Comparison of ENCODE assay signal across 29 mouse cellular contexts in genomic region chr9:113976264-113976663, GRCm38 (mm10).
"Had no signal": no experiment of that assay in that cellular context is flagged by ENCODE, and none has a peak within 500 bp of the region (broad histone marks: within the 10 kb centered on the region; RNA-seq: fewer than 3 reads in every experiment).

No protein-coding gene starts in this region.

- H3K9me3 ChIP-seq: limb, embryonic 10.5 days; limb, embryonic 12.5 days; limb, embryonic 13.5 days; limb, embryonic 15.5 days; liver, embryonic 12.5 days; liver, embryonic 13.5 days; liver, embryonic 15.5 days; lung, embryonic 15.5 days; midbrain, embryonic 10.5 days; midbrain, embryonic 12.5 days; midbrain, embryonic 13.5 days; midbrain, embryonic 15.5 days; neural tube, embryonic 12.5 days had no signal

- DNase-seq: left cerebral cortex, postnatal 4 days; liver; liver, embryonic 13.5 days; liver, postnatal 0 days; lung, adult 18-20 months; lung, adult 2 months; lung, embryonic 14.5 days; lung, postnatal 10 days; lung, postnatal 14 days; lung, postnatal 36 days; lung, postnatal 4 days; midbrain, embryonic 14.5 days had no signal

- H3K27ac ChIP-seq: limb, embryonic 10.5 days; limb, embryonic 12.5 days; limb, embryonic 13.5 days; limb, embryonic 15.5 days; liver, embryonic 12.5 days; liver, embryonic 13.5 days; liver, embryonic 14.5 days; liver, embryonic 15.5 days; lung, embryonic 15.5 days; macrophage; midbrain, embryonic 10.5 days; midbrain, embryonic 12.5 days; midbrain, embryonic 13.5 days; midbrain, embryonic 15.5 days; neural tube, embryonic 12.5 days had no signal

- H3K4me2 ChIP-seq: limb, embryonic 12.5 days; limb, embryonic 13.5 days; limb, embryonic 15.5 days; liver, embryonic 11.5 days; liver, embryonic 12.5 days; liver, embryonic 13.5 days; liver, embryonic 15.5 days; lung, embryonic 14.5 days; lung, embryonic 15.5 days; midbrain, embryonic 11.5 days; midbrain, embryonic 12.5 days; midbrain, embryonic 13.5 days; midbrain, embryonic 15.5 days; neural tube, embryonic 12.5 days had no signal

- H3K4me3 ChIP-seq: limb, embryonic 10.5 days; limb, embryonic 12.5 days; limb, embryonic 13.5 days; limb, embryonic 15.5 days; liver, embryonic 12.5 days; liver, embryonic 13.5 days; liver, embryonic 15.5 days; lung, embryonic 15.5 days; megakaryocyte, embryonic 14.5 days; midbrain, embryonic 10.5 days; midbrain, embryonic 12.5 days; midbrain, embryonic 13.5 days; midbrain, embryonic 15.5 days; neural tube, embryonic 12.5 days had no signal

- H3K27me3 ChIP-seq: limb, embryonic 12.5 days; limb, embryonic 13.5 days; limb, embryonic 15.5 days; liver, embryonic 12.5 days; liver, embryonic 13.5 days; liver, embryonic 15.5 days; lung, embryonic 15.5 days; megakaryocyte, embryonic 14.5 days; midbrain, embryonic 12.5 days; midbrain, embryonic 13.5 days; midbrain, embryonic 15.5 days; neural tube, embryonic 12.5 days had no signal

- H3K4me1 ChIP-seq: limb, embryonic 12.5 days; limb, embryonic 13.5 days; lung, embryonic 15.5 days; midbrain, embryonic 12.5 days; neural tube, embryonic 12.5 days had no signal
